Mouse (Mus musculus): Measurements from ENCODE around the gene Tnfaip8l2. TPM values are rescaled to one million over a fixed set of nuclear protein-coding genes. Genes with fewer than 3 reads are reported as not detected.
A peak's percentile ranks its signal among the peaks of the same experiment; 100 is the strongest.

Tnfaip8l2 gene
- 78.5 and 79.6 TPM in 2 replicates for polyA plus RNA-seq (2012; rRNA removed)

DNA sequence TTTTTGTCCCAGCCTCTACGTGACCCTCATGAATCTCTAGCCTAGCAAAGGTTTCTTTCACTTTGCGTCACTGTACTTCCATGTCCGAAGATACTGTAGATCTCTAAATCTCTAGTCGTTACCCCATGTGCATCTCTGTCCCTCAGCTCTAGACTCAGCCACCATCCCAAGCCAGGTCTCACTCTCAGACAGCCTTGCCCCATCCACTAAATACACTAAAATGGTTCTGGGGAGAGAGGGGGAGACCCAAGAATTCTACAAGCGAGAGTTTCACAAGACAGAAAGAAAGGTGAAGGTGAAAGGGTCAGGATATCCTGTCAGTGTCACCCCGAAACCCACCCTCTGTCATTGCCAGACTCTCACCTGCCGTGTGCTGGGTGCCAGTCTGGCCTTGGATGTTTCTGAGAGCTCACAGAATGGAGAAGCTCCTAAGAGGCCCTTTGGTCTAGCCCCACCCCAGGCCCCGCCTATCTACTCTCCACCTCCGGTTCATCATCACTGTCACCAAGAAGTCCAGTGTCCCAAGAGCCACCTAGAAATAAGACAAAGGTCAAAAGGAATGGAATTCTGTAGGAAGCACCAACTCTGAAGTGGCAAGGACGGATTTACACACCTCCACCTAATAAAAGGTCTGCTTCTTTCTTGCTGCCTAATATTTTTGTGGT lies at the start of gene Tnfaip8l2:
TSS of gene Tnfaip8l2 (minus strand) at position 409 of the 665 bp plus-strand sequence.
- TF ChIP-seq CTCF (IDR thresholded peaks at IDR 0.05; ENCODE audit: borderline replicate concordance, control insufficient read depth, extremely low read depth, insufficient read depth, low read length, poor library complexity) (no peak), POLR2A (IDR thresholded peaks at IDR 0.05; ENCODE audit: control insufficient read depth, extremely low read depth, insufficient read depth, low read length, poor library complexity) (no peak)
- H3K4me1 ChIP-seq (replicated peaks; ENCODE audit: control insufficient read depth, insufficient read depth, low read length), result peaks cover 32% of the 10 kb centered on the region
- peak within 1 kb of the TSS; percentile 97 for H3K27ac ChIP-seq (ENCODE audit: control insufficient read depth, insufficient read depth, low read length)
- DNase-seq, result peak; percentile 64
- peak within 1 kb of the TSS; percentile 42 for H3K4me3 ChIP-seq (ENCODE audit: control insufficient read depth, insufficient read depth, low read length)
- WGBS, result 21% methylated on average over 10 of the region's 10 CpGs
- H3K27me3 ChIP-seq (ENCODE audit: control insufficient read depth, insufficient read depth, low read length), result no peaks in the 10 kb centered on the region
- H3K36me3 ChIP-seq (ENCODE audit: control insufficient read depth, insufficient read depth, low read length), result peaks cover 11% of the 10 kb centered on the region; the same call in 1 of the 2 replicates

DNA sequence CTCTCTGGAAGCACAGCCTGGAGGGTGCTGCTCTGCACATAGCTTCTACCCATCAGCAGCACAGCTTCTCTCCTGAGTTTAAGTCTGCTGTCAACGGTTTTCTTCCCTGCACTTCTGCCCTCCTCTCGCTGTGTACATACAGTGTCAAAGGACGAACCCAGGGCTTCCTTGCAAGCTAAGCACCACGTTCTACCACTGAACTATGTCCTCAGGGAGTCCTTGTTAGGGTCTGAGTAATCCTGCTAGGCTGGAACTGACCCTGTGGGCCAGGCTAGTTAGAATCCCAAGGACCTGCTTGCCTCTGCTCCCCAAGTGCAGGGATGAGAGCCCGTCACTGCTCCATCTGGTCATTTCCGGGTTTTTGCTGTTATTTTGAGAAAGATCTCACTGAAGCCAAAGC lies 44.7 kb upstream of the Tnfaip8l2 start:
- no peak for TF ChIP-seq CTCF (IDR thresholded peaks at IDR 0.05; ENCODE audit: borderline replicate concordance, control insufficient read depth, extremely low read depth, insufficient read depth, low read length, poor library complexity)
- TF ChIP-seq POLR2A (IDR thresholded peaks at IDR 0.05; ENCODE audit: control insufficient read depth, extremely low read depth, insufficient read depth, low read length, poor library complexity), result no peak
- Histone ChIP-seq H3K27ac (ENCODE audit: control insufficient read depth, insufficient read depth, low read length) (no peak overlapping the region), H3K4me3 (ENCODE audit: control insufficient read depth, insufficient read depth, low read length) (no peak overlapping the region), H3K27me3 (ENCODE audit: control insufficient read depth, insufficient read depth, low read length) (no peaks in the 10 kb centered on the region), H3K36me3 (ENCODE audit: control insufficient read depth, insufficient read depth, low read length) (peaks cover 56% of the 10 kb centered on the region), H3K4me1 (replicated peaks; ENCODE audit: control insufficient read depth, insufficient read depth, low read length) (peaks cover 11% of the 10 kb centered on the region)
- 97% methylated on average over 6 of the region's 6 CpGs for WGBS
- no peak for DNase-seq

DNA sequence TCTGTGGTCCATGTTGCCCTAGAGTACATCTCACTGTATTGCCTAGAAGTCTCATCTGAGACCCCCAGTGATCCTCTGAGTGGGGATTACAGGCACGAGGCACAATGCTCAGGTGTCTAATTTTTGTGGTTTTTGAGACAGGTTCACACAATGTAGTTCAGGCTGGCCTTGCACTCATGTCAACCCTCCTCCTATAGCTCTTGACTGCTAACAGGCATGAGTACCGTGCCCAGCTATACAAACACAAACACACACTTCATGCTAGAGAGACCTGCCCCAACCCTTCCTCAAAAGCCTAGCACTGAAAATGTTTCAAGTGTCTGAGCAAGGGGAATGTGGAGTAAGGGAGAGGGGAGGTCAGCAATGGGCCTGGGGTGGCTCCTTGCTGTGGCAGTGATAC lies 43.9 kb upstream of the Tnfaip8l2 start:
- Histone ChIP-seq H3K4me3 (ENCODE audit: control insufficient read depth, insufficient read depth, low read length) (no peak overlapping the region), H3K27me3 (ENCODE audit: control insufficient read depth, insufficient read depth, low read length) (no peaks in the 10 kb centered on the region), H3K36me3 (ENCODE audit: control insufficient read depth, insufficient read depth, low read length) (peaks cover 56% of the 10 kb centered on the region), H3K27ac (ENCODE audit: control insufficient read depth, insufficient read depth, low read length) (no peak overlapping the region), H3K4me1 (replicated peaks; ENCODE audit: control insufficient read depth, insufficient read depth, low read length) (peaks cover 11% of the 10 kb centered on the region)
- DNase-seq, result no peak
- TF ChIP-seq POLR2A (IDR thresholded peaks at IDR 0.05; ENCODE audit: control insufficient read depth, extremely low read depth, insufficient read depth, low read length, poor library complexity), result no peak
- no peak for TF ChIP-seq CTCF (IDR thresholded peaks at IDR 0.05; ENCODE audit: borderline replicate concordance, control insufficient read depth, extremely low read depth, insufficient read depth, low read length, poor library complexity)
- WGBS, result 82% methylated on average over 2 of the region's 2 CpGs

DNA sequence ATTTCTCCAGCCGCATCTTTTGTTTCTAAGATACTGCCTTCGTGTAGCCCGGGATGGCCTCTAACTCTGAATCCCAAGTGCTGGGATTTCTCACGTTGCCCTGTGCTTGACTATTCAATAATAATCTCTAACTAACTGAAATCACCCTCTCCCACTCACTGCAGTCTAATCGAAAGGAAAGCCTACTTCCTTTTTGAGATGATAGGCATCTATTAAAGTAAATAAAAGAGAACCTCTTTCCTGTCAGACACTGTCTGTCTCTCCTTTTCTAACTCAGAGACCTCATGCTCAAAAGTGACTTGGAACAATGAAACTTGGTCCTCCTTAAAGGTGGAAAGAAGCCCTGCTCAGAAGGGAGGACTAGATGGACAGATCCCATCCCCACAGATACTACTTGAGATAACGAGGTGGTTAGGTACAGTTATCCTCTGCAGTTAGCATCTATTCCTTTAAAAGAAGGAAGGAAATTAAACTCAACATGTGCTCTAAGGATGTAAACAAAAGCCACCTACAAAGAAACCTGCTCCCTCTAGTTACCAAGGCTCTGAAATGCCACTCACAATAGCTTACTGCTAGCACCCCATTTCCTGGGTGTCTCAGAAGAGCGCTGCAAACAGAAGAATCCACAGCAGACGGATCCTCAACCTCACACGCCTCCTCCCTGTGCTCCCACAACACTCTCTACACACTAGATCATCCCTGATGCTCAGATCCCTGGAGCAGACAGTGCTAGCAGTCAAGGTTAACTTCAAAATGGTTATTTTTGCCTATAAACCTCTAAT lies 42.8 kb upstream of the Tnfaip8l2 start:
- Histone ChIP-seq H3K36me3 (ENCODE audit: control insufficient read depth, insufficient read depth, low read length) (peaks cover 52% of the 10 kb centered on the region), H3K27ac (ENCODE audit: control insufficient read depth, insufficient read depth, low read length) (no peak overlapping the region), H3K27me3 (ENCODE audit: control insufficient read depth, insufficient read depth, low read length) (no peaks in the 10 kb centered on the region), H3K4me1 (replicated peaks; ENCODE audit: control insufficient read depth, insufficient read depth, low read length) (peaks cover 11% of the 10 kb centered on the region), H3K4me3 (ENCODE audit: control insufficient read depth, insufficient read depth, low read length) (no peak overlapping the region)
- TF ChIP-seq POLR2A (IDR thresholded peaks at IDR 0.05; ENCODE audit: control insufficient read depth, extremely low read depth, insufficient read depth, low read length, poor library complexity), result no peak
- WGBS, result 46% methylated on average over 9 of the region's 9 CpGs
- DNase-seq, result no peak

DNA sequence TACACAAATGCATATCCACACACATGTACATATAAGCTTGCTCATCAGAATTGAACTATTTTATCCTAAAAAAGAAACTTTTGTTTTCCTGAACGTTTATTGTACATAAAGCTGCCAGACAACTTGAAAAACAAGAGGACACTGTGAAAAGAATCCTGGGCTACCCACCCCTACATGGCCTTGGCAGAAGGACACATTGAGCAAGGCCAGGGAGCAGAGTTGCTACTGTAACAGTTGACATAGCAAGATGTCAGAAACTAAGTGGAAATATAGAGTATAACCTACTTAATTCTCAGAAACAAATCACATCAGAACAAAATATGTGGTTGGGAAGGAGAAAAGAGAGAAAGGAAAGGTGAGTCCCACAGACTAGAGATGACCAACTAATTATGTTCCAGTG lies 39.7 kb upstream of the Tnfaip8l2 start:
- no peak overlapping the region for H3K27ac ChIP-seq (ENCODE audit: control insufficient read depth, insufficient read depth, low read length)
- TF ChIP-seq CTCF (IDR thresholded peaks at IDR 0.05; ENCODE audit: borderline replicate concordance, control insufficient read depth, extremely low read depth, insufficient read depth, low read length, poor library complexity), result no peak
- peaks cover 20% of the 10 kb centered on the region for H3K36me3 ChIP-seq (ENCODE audit: control insufficient read depth, insufficient read depth, low read length)
- no peaks in the 10 kb centered on the region for H3K27me3 ChIP-seq (ENCODE audit: control insufficient read depth, insufficient read depth, low read length)
- DNase-seq, result no peak
- H3K4me1 ChIP-seq (replicated peaks; ENCODE audit: control insufficient read depth, insufficient read depth, low read length), result 0 out of 2 replicates have a peak, but pooled peaks cover 4% of the 10 kb centered on the region
- 88% methylated on average over 1 of the region's 1 CpGs for WGBS
- H3K4me3 ChIP-seq (ENCODE audit: control insufficient read depth, insufficient read depth, low read length), result no peak overlapping the region

DNA sequence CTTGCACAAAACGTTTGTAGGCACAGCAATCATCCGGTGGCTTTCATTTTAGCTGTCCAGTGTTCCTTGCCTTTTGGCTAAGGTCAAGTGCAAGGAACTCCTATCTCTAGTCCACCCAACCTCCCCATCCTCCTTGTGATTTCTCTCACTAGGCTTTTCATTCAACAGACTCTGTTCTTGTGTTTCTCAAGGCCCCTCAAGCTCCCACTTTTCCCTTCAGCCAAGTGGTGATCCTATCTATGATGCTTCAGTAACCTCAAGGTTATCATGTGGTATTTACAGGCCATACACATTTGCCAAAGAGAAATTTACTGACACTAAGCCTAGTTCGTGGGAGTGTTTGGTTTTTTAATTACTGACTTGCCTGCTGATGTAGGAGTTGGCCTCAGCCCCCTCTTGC lies 37.7 kb upstream of the Tnfaip8l2 start:
- DNase-seq, result no peak
- TF ChIP-seq CTCF (IDR thresholded peaks at IDR 0.05; ENCODE audit: borderline replicate concordance, control insufficient read depth, extremely low read depth, insufficient read depth, low read length, poor library complexity) (no peak), POLR2A (IDR thresholded peaks at IDR 0.05; ENCODE audit: control insufficient read depth, extremely low read depth, insufficient read depth, low read length, poor library complexity) (no peak)
- 83% methylated on average over 3 of the region's 3 CpGs for WGBS
- peaks cover 14% of the 10 kb centered on the region for H3K36me3 ChIP-seq (ENCODE audit: control insufficient read depth, insufficient read depth, low read length)
- no peaks in the 10 kb centered on the region for H3K27me3 ChIP-seq (ENCODE audit: control insufficient read depth, insufficient read depth, low read length)
- H3K4me1 ChIP-seq (replicated peaks; ENCODE audit: control insufficient read depth, insufficient read depth, low read length), result 0 out of 2 replicates have a peak, but pooled peaks cover 2% of the 10 kb centered on the region
- H3K27ac ChIP-seq (ENCODE audit: control insufficient read depth, insufficient read depth, low read length), result no peak overlapping the region
- H3K4me3 ChIP-seq (ENCODE audit: control insufficient read depth, insufficient read depth, low read length), result no peak overlapping the region

Measured in thymus, adult 2 months (tissue).